Mouse (Mus musculus): ENCODE results near the gene Clpb.
A peak's percentile ranks its signal among the peaks of the same experiment; 100 is the strongest.

Clpb gene

GRCm38 (mm10) chr7:101732096-101732495, 68.7 kb downstream of the Clpb start:
- no peak for DNase-seq

GRCm38 (mm10) chr7:101733042-101733441, 69.6 kb downstream of the Clpb start:
- DNase-seq = no peak

- DNase-seq = no peak
Observed at GRCm38 (mm10) chr7:101735297-101735696, 71.9 kb downstream of the Clpb start.

- no peak for DNase-seq
Observed at GRCm38 (mm10) chr7:101737735-101738134, 74.3 kb downstream of the Clpb start.

GRCm38 (mm10) chr7:101739602-101740001, 76.2 kb downstream of the Clpb start:
- DNase-seq = no peak

GRCm38 (mm10) chr7:101743487-101743886, 80.1 kb downstream of the Clpb start:
- no peak for DNase-seq

GRCm38 (mm10) chr7:101746559-101747334, 83.3 kb downstream of the Clpb start:
- DNase-seq = no peak

GRCm38 (mm10) chr7:101750268-101750667, 86.8 kb downstream of the Clpb start:
- no peak for DNase-seq

- DNase-seq = no peak
Observed at GRCm38 (mm10) chr7:101752346-101752745, 88.9 kb downstream of the Clpb start.

- no peak for DNase-seq
Observed at GRCm38 (mm10) chr7:101753492-101753891, 90.1 kb downstream of the Clpb start.

- DNase-seq = no peak
Observed at GRCm38 (mm10) chr7:101754416-101754815, 91.0 kb downstream of the Clpb start.

GRCm38 (mm10) chr7:101755301-101755700, 91.9 kb downstream of the Clpb start:
- DNase-seq = no peak

- DNase-seq = no peak
Observed at GRCm38 (mm10) chr7:101761899-101762780, 98.7 kb downstream of the Clpb start.

GRCm38 (mm10) chr7:101767335-101767907, 104.0 kb downstream of the Clpb start:
- no peak for DNase-seq

GRCm38 (mm10) chr7:101770051-101770450, 106.6 kb downstream of the Clpb start:
- no peak for DNase-seq

- DNase-seq = no peak
Observed at GRCm38 (mm10) chr7:101771604-101772003, 108.2 kb downstream of the Clpb start.

GRCm38 (mm10) chr7:101772687-101773086, 109.3 kb downstream of the Clpb start:
- no peak for DNase-seq

GRCm38 (mm10) chr7:101777053-101777452, 113.6 kb downstream of the Clpb start:
- DNase-seq = no peak

- no peak for DNase-seq
Observed at GRCm38 (mm10) chr7:101817861-101818401, 154.5 kb downstream of the Clpb start, which contains the start of gene Phox2a. Phox2a (plus strand) TSS chr7:101818313.

- no peak for DNase-seq
Observed at GRCm38 (mm10) chr7:101820295-101821030, 157.0 kb downstream of the Clpb start.

GRCm38 (mm10) chr7:101821571-101822501, 158.4 kb downstream of the Clpb start:
- peak; percentile 39 to 41 for DNase-seq
